Mouse (Mus musculus) ZHBTc4 (cell line): ENCODE measurements at regions not wholly inside any gene's neighbourhood (a gene's known extent, or its start where the extent isn't known, plus 50 kb on each side); places are given as distances from the start of the nearest gene placed in this dataset.
A peak's percentile ranks its signal among the peaks of the same experiment; 100 is the strongest.

Experiments
- DNase-seq: peaks from one replicate; pipeline ENCODE4 v3.0.0-alpha.2; 2011; ENCODE audit warnings: low read depth, low spot score

DNA sequence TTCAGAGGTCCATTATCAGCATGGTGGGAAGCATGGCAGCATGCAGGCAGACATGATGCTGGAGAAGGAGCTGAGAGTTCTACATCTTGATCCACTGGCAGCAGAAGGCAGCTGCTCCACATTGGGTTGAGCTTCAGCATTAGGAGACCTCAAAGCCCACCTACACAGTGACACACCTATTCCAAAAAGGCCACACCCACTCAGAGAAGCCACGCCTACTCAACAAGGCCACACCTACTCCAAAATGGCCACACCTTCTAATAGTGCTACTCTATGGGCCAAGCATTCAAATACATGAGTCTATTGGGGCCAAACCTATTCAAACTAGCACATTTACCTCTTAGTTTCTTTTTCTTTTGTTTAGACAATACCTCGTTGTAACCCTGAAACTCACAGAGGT is 50.4 kb upstream of the Sox13 start:
- peak; percentile 57 for DNase-seq
